Mouse (Mus musculus): ENCODE results near the gene Asap2. TPM values are rescaled to one million over a fixed set of nuclear protein-coding genes. Genes with fewer than 3 reads are reported as not detected.
A peak's percentile ranks its signal among the peaks of the same experiment; 100 is the strongest.

Gene Asap2
- total and polyA plus RNA-seq, 3 experiments: 0.46 to 1.9 TPM; not detected in 1

- Histone ChIP-seq H3K9me3 (replicated peaks; ENCODE audit: insufficient read depth, low read length) (no peaks in the 10 kb centered on the region), H3K4me3 (ENCODE audit: control insufficient read depth in 1 of 2, insufficient read depth in 1 of 2, low read depth in 2 of 2, low read length in 2 of 2) (peak overlapping the region; percentile 70 to 82), H3K27me3 (ENCODE audit: control insufficient read depth in 1 of 2, insufficient read depth in 2 of 2, low read length in 2 of 2) (no peaks in the 10 kb centered on the region), H3K9ac (ENCODE audit: control insufficient read depth, low read depth, low read length, poor library complexity, severe bottlenecking) (peak overlapping the region; percentile 81), H3K27ac (ENCODE audit: control insufficient read depth, low read depth, low read length) (peak overlapping the region; percentile 29), H3K4me1 (ENCODE audit: control insufficient read depth in 1 of 2, insufficient read depth in 2 of 2, low read length in 2 of 2) (peaks cover 0 to 16% of the 10 kb centered on the region in 2 experiments; a peak in 3 of 4 replicates), H3K79me2 (ENCODE audit: control insufficient read depth, insufficient read depth, low read length, poor library complexity) (peaks cover 23% of the 10 kb centered on the region), H3K36me3 (ENCODE audit: control insufficient read depth in 1 of 2, insufficient read depth in 2 of 2, low read length in 2 of 2) (peaks cover 0 to 9% of the 10 kb centered on the region in 2 experiments; a peak in 2 of 4 replicates)
- DNase-seq (ENCODE audit: low read depth, low spot score): no peak
- TF ChIP-seq SIN3A (IDR thresholded peaks at IDR 0.05; ENCODE audit: low read length) (0 out of 2 replicates have a peak, but pooled peaks have one; percentile 80), POLR2A (IDR thresholded peaks at IDR 0.05; ENCODE audit: control insufficient read depth in 1 of 2, insufficient read depth in 1 of 2, low read depth in 1 of 2, low read length in 2 of 2, poor library complexity in 1 of 2) (no peak), ETS1 (IDR thresholded peaks at IDR 0.05; ENCODE audit: low read depth, low read length) (no peak)
Observed at GRCm38 (mm10) chr12:21285508-21286242, 295.4 kb downstream of the Asap2 start.

GRCm38 (mm10) chr12:21286243-21286622 is 296.0 kb downstream of the Asap2 start, which contains the start of gene Itgb1bp1:
Itgb1bp1 (minus strand) TSS chr12:21286284.
- H3K79me2 ChIP-seq (ENCODE audit: control insufficient read depth, insufficient read depth, low read length, poor library complexity): peaks cover 23% of the 10 kb centered on the region
- no peaks in the 10 kb centered on the region for H3K27me3 ChIP-seq (ENCODE audit: control insufficient read depth in 1 of 2, insufficient read depth in 2 of 2, low read length in 2 of 2)
- H3K9ac ChIP-seq (ENCODE audit: control insufficient read depth, low read depth, low read length, poor library complexity, severe bottlenecking): peak within 1 kb of the TSS; percentile 96
- DNase-seq (ENCODE audit: low read depth, low spot score): peak; percentile 94
- H3K4me3 ChIP-seq (ENCODE audit: control insufficient read depth in 1 of 2, insufficient read depth in 1 of 2, low read depth in 2 of 2, low read length in 2 of 2): peak within 1 kb of the TSS; percentile 80 to 94
- peaks cover 0 to 9% of the 10 kb centered on the region in 2 experiments; a peak in 2 of 4 replicates for H3K36me3 ChIP-seq (ENCODE audit: control insufficient read depth in 1 of 2, insufficient read depth in 2 of 2, low read length in 2 of 2)
- H3K9me3 ChIP-seq (replicated peaks; ENCODE audit: insufficient read depth, low read length): no peaks in the 10 kb centered on the region
- peak within 1 kb of the TSS; percentile 92 for H3K27ac ChIP-seq (ENCODE audit: control insufficient read depth, low read depth, low read length)
- peaks cover 0 to 16% of the 10 kb centered on the region in 2 experiments; a peak in 3 of 4 replicates for H3K4me1 ChIP-seq (ENCODE audit: control insufficient read depth in 1 of 2, insufficient read depth in 2 of 2, low read length in 2 of 2)
- TF ChIP-seq MXI1 (IDR thresholded peaks at IDR 0.05; ENCODE audit: low read depth, low read length) (no peak), EP300 (IDR thresholded peaks at IDR 0.05; ENCODE audit: low read depth in 1 of 2, low read length in 2 of 2) (no peak), TCF12 (IDR thresholded peaks at IDR 0.05; ENCODE audit: low read depth, low read length) (peak; percentile 31; the same call in 1 of the 2 replicates), MAX (IDR thresholded peaks at IDR 0.05; ENCODE audit: low read length) (no peak), MEF2A (IDR thresholded peaks at IDR 0.05; ENCODE audit: extremely low read depth, insufficient replicate concordance, low read depth, low read length, poor library complexity, severe bottlenecking) (no peak), USF1 (IDR thresholded peaks at IDR 0.05; ENCODE audit: low read depth, low read length) (no peak; the same call in 1 of the 2 replicates), KAT2A (conservative IDR thresholded peaks at IDR 0.05; ENCODE audit: low read depth, low read length) (peak; percentile 48; the same call in 1 of the 2 replicates), JUND (IDR thresholded peaks at IDR 0.05; ENCODE audit: low read depth, low read length) (no peak), RCOR1 (IDR thresholded peaks at IDR 0.05; ENCODE audit: low read depth, low read length) (no peak), MAFK (IDR thresholded peaks at IDR 0.05; ENCODE audit: borderline replicate concordance, low read depth, low read length) (no peak), TAL1 (IDR thresholded peaks at IDR 0.05; ENCODE audit: low read length) (no peak), CHD2 (IDR thresholded peaks at IDR 0.05; ENCODE audit: low read length) (no peak; the same call in 1 of the 2 replicates), MYC (IDR thresholded peaks at IDR 0.05; ENCODE audit: low read depth, low read length) (no peak), GABPA (IDR thresholded peaks at IDR 0.05; ENCODE audit: low read depth, low read length) (no peak), ZNF384 (IDR thresholded peaks at IDR 0.05; ENCODE audit: low read depth, low read length) (peak; percentile 40; the same call in 1 of the 2 replicates), E2F4 (IDR thresholded peaks at IDR 0.05; ENCODE audit: borderline replicate concordance, low read depth, low read length) (no peak), POLR2AphosphoS5 (IDR thresholded peaks at IDR 0.05; ENCODE audit: borderline replicate concordance, low read depth, low read length) (no peak), USF2 (IDR thresholded peaks at IDR 0.05; ENCODE audit: borderline replicate concordance in 1 of 2, insufficient read depth in 1 of 2, low read depth in 1 of 2, low read length in 2 of 2) (no peak), SMC3 (IDR thresholded peaks at IDR 0.05; ENCODE audit: low read depth, low read length) (no peak), SIN3A (IDR thresholded peaks at IDR 0.05; ENCODE audit: low read length) (peak; percentile 9), CHD1 (IDR thresholded peaks at IDR 0.05; ENCODE audit: low read depth, low read length) (no peak), MYB (IDR thresholded peaks at IDR 0.05; ENCODE audit: low read depth, low read length) (no peak), ZMIZ1 (IDR thresholded peaks at IDR 0.05; ENCODE audit: low read depth, low read length) (no peak), POLR2A (IDR thresholded peaks at IDR 0.05; ENCODE audit: control insufficient read depth in 1 of 2, insufficient read depth in 1 of 2, low read depth in 1 of 2, low read length in 2 of 2, poor library complexity in 1 of 2) (peak in 1 of 2 experiments; percentile 51; a peak in 2 of 4 replicates), GATA1 (IDR thresholded peaks at IDR 0.05; ENCODE audit: low read depth, low read length) (no peak), POLR2AphosphoS2 (IDR thresholded peaks at IDR 0.05; ENCODE audit: low read length) (no peak), ZC3H11A (IDR thresholded peaks at IDR 0.05; ENCODE audit: low read depth, low read length) (no peak), ETS1 (IDR thresholded peaks at IDR 0.05; ENCODE audit: low read depth, low read length) (0 out of 2 replicates have a peak, but pooled peaks have one; percentile 28), BHLHE40 (IDR thresholded peaks at IDR 0.05; ENCODE audit: borderline replicate concordance, low read depth, low read length) (no peak)

Measured in MEL (cell line).